Mouse (Mus musculus) hindbrain, embryonic 13.5 days (tissue): Measurements from ENCODE around the gene Hoxd12. TPM values are rescaled to one million over a fixed set of nuclear protein-coding genes. Genes with fewer than 3 reads are reported as not detected.

Experiments
- ATAC-seq: fragments of 200-750 bp; cut with Nextera tagmentation; 2 replicates; pipeline ENCODE4 v1.8.0; 2017; ENCODE audit warnings: moderate TSS enrichment; ENCODE audit not compliant: low FRiP score
- H3K27ac ChIP-seq: fragments of 300-500 bp; sonication (generic); 2 replicates; pipeline ENCODE4 v1.5.1; 2015; ENCODE audit warnings: inconsistent platforms, mild to moderate bottlenecking, moderate library complexity
- H3K27me3 ChIP-seq: fragments of 300-500 bp; sonication (generic); 2 replicates; pipeline ENCODE4 v1.6.1; 2015; ENCODE audit warnings: mild to moderate bottlenecking, inconsistent platforms
- H3K36me3 ChIP-seq: fragments of 300-500 bp; sonication (generic); 2 replicates; pipeline ENCODE4 v1.6.1; 2015; ENCODE audit warnings: mild to moderate bottlenecking, inconsistent platforms
- H3K4me1 ChIP-seq: fragments of 300-500 bp; sonication (generic); replicated peaks from 2 replicates; pipeline ENCODE4 v1.6.1; 2015; ENCODE audit warnings: inconsistent platforms
- H3K4me2 ChIP-seq: fragments of 300-500 bp; sonication (generic); 2 replicates; pipeline ENCODE4 v1.6.1; 2015; ENCODE audit warnings: inconsistent platforms, mild to moderate bottlenecking, moderate library complexity
- H3K4me3 ChIP-seq: fragments of 300-500 bp; sonication (generic); 2 replicates; pipeline ENCODE4 v1.5.1; 2015; ENCODE audit warnings: mild to moderate bottlenecking, inconsistent platforms
- H3K9ac ChIP-seq: fragments of 300-500 bp; sonication (generic); 2 replicates; pipeline ENCODE4 v1.6.1; 2015; ENCODE audit warnings: mild to moderate bottlenecking, inconsistent platforms
- H3K9me3 ChIP-seq: fragments of 300-500 bp; sonication (generic); 2 replicates; pipeline ENCODE4 v1.6.1; 2016; ENCODE audit warnings: inconsistent platforms
- WGBS: fragments of 180-500 bp; shearing (Covaris S2); methylation state at CpG from one replicate; pipeline ENCODE4 v1.1.7; 2015; 5-methylcytosine and 5-hydroxymethylcytosine counted together
- polyA plus RNA-seq: library from polyadenylated mRNA; unstranded; fragments of >200 nt; fragmentation: Nextera tagmentation; extraction: Ambion mirVana; gene quantifications from 2 replicates; pipeline ENCODE4 v1.2.1, GENCODE M21; 2015

Hoxd12 gene
- polyA plus RNA-seq, 1 experiment from 2014 or later: not detected

DNA sequence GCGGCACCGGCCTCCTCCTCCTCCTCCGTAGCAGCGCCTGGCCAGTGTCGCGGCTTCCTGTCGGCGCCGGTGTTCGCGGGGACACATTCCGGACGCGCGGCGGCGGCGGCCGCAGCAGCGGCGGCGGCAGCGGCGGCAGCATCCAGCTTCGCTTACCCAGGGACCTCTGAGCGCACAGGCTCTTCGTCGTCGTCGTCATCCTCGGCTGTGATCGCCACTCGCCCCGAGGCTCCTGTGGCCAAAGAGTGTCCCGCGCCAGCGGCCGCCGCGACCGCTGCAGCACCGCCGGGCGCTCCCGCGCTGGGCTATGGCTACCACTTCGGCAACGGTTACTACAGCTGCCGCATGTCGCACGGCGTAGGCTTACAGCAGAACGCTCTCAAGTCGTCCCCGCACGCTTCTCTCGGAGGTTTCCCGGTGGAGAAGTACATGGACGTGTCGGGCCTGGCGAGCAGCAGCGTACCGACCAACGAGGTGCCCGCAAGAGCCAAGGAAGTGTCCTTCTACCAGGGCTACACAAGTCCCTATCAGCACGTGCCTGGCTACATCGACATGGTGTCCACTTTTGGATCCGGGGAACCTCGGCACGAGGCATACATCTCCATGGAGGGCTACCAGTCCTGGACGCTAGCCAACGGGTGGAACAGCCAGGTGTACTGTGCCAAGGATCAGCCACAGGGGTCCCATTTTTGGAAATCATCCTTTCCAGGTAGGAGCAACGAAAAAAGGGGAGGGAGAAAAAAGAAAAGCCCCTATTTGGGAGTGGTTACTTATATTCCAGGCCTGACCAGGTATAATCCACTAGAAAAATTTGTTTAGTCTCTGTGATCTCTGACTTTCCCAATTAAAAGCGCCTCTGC is 6.2 kb upstream of the Hoxd12 start:
- Histone ChIP-seq H3K27ac (no peak overlapping the region), H3K36me3 (no peaks in the 10 kb centered on the region), H3K4me1 (peaks cover 12% of the 10 kb centered on the region), H3K9ac (no peak overlapping the region), H3K4me2 (peak overlapping the region; percentile 43), H3K4me3 (peak overlapping the region; percentile 25), H3K27me3 (peaks cover 99% of the 10 kb centered on the region), H3K9me3 (no peaks in the 10 kb centered on the region)
- ATAC-seq: no peak
- WGBS: 0% methylated on average over 64 of the region's 74 CpGs

DNA sequence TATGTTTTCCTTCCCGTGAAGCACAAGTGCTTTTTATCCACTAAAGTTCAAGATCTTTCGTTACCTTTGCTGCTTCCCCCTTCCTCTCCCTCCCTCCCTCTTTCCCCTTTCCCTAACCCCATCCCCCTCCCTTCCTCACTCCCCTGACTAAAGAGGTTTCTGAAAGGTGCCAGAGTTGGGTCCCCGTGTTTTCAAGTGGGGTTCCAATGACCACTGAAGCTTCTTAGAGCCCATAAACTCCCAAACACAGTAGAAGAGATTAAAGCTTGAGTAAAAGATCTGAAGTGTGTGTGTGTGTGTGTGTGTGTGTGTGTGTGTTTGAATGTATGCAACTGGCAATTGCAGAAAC is 5.6 kb upstream of the Hoxd12 start:
- 2% methylated on average over 3 of the region's 3 CpGs for WGBS
- Histone ChIP-seq H3K4me1 (peaks cover 12% of the 10 kb centered on the region), H3K27ac (no peak overlapping the region), H3K9ac (no peak overlapping the region), H3K4me2 (no peak overlapping the region), H3K36me3 (no peaks in the 10 kb centered on the region), H3K9me3 (no peaks in the 10 kb centered on the region), H3K4me3 (no peak overlapping the region), H3K27me3 (peaks cover 99% of the 10 kb centered on the region)
- ATAC-seq: no peak

- no peaks in the 10 kb centered on the region for H3K9me3 ChIP-seq
Measured at GRCm38 (mm10) chr2:74669650-74670235, 5.1 kb upstream of the Hoxd12 start.

GRCm38 (mm10) chr2:74670632-74671188 is 4.1 kb upstream of the Hoxd12 start:
- Histone ChIP-seq H3K4me1 (peaks cover 12% of the 10 kb centered on the region), H3K9ac (no peak overlapping the region), H3K27ac (no peak overlapping the region), H3K4me3 (no peak overlapping the region), H3K4me2 (no peak overlapping the region), H3K36me3 (no peaks in the 10 kb centered on the region), H3K27me3 (peaks cover 99% of the 10 kb centered on the region), H3K9me3 (no peaks in the 10 kb centered on the region)
- no peak for ATAC-seq
- WGBS: 2% methylated on average over 3 of the region's 3 CpGs

More at GRCm38 (mm10) chr2:74669650-74670235, 5.1 kb upstream of the Hoxd12 start:
- Histone ChIP-seq H3K27ac (no peak overlapping the region), H3K4me2 (no peak overlapping the region), H3K9ac (no peak overlapping the region), H3K4me3 (no peak overlapping the region), H3K36me3 (no peaks in the 10 kb centered on the region), H3K27me3 (peaks cover 99% of the 10 kb centered on the region), H3K4me1 (peaks cover 12% of the 10 kb centered on the region)
- ATAC-seq: no peak
- 2% methylated on average over 14 of the region's 14 CpGs for WGBS

GRCm38 (mm10) chr2:74671847-74672246 is 3.0 kb upstream of the Hoxd12 start:
- ATAC-seq: no peak
- peaks cover 12% of the 10 kb centered on the region for H3K4me1 ChIP-seq
- 5% methylated on average over 5 of the region's 5 CpGs for WGBS
- no peaks in the 10 kb centered on the region for H3K36me3 ChIP-seq
- H3K27ac ChIP-seq: no peak overlapping the region
- H3K9me3 ChIP-seq: no peaks in the 10 kb centered on the region
- H3K4me2 ChIP-seq: no peak overlapping the region
- H3K4me3 ChIP-seq: no peak overlapping the region
- H3K9ac ChIP-seq: no peak overlapping the region
- peaks cover 100% of the 10 kb centered on the region for H3K27me3 ChIP-seq

DNA sequence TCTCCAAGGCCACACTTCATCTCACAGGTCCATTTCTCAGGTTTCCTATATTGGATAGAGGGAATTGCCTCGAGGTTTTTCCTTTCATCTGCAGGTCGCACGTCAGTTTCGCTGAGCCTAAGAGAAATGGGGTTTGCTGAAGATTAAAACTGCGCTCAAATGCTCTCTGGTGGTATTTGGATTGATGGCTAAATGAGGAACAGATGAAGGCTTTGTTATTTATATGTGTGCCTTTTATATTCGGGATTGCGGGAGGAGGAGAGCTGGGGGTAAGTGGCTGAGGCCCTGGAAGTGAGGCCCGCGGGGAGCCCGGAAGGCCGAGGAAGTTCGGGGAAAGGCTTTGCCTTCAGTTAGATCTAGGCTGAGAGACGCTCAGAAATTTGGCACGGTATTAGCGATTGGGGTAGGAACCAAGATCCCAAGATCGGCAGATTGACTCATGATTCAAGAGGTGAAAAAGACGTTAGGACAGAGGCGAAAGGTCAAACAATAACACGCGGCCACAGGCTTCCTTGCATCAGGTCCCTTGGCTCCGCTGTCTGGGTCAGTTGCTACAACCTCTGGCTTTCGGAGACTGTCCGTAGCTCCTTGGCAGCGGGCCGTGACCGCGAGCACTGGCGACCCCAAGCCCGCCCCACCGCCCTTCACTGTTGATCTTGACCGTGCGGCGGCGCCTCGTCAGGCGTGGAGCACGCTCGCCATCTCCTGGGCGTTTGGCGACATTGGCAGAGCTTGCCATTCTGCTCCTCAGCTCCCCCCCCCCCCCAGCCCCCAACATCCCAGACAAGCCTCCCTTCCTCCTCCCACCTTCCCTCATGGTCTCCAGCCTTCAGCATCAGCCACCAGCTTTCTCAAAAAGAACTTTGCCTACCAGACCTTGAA is 2.1 kb upstream of the Hoxd12 start:
- WGBS: under 1% methylated on average over 40 of the region's 40 CpGs
- ATAC-seq: peak; percentile 46; the same call in 1 of the 2 replicates
- peaks cover 100% of the 10 kb centered on the region for H3K27me3 ChIP-seq

GRCm38 (mm10) chr2:74673835-74674425 is 883 bp upstream of the Hoxd12 start:
- under 1% methylated on average over 24 of the region's 24 CpGs for WGBS

More for the DNA sequence above, 2.1 kb upstream of the Hoxd12 start:
- peaks cover 12% of the 10 kb centered on the region for H3K4me1 ChIP-seq
- no peak overlapping the region for H3K9ac ChIP-seq
- H3K4me3 ChIP-seq: peak overlapping the region; percentile 33
- H3K9me3 ChIP-seq: no peaks in the 10 kb centered on the region
- H3K4me2 ChIP-seq: peak overlapping the region; percentile 46
- H3K27ac ChIP-seq: no peak overlapping the region
- H3K36me3 ChIP-seq: no peaks in the 10 kb centered on the region

GRCm38 (mm10) chr2:74675666-74676282 is 961 bp downstream of the Hoxd12 start:
- peaks cover 4% of the 10 kb centered on the region for H3K4me1 ChIP-seq
- H3K27ac ChIP-seq: no peak overlapping the region
- H3K4me2 ChIP-seq: no peak overlapping the region
- H3K9me3 ChIP-seq: no peaks in the 10 kb centered on the region
- H3K27me3 ChIP-seq: peaks cover 100% of the 10 kb centered on the region
- no peaks in the 10 kb centered on the region for H3K36me3 ChIP-seq
- no peak overlapping the region for H3K4me3 ChIP-seq
- 7% methylated on average over 23 of the region's 24 CpGs for WGBS
- H3K9ac ChIP-seq: no peak overlapping the region
- ATAC-seq: no peak

More at GRCm38 (mm10) chr2:74673835-74674425, 883 bp upstream of the Hoxd12 start:
- H3K4me3 ChIP-seq: no peak overlapping the region
- H3K36me3 ChIP-seq: no peaks in the 10 kb centered on the region
- H3K27ac ChIP-seq: no peak overlapping the region
- no peak overlapping the region for H3K9ac ChIP-seq
- H3K4me2 ChIP-seq: no peak overlapping the region
- ATAC-seq: no peak
- H3K27me3 ChIP-seq: peaks cover 100% of the 10 kb centered on the region
- peaks cover 4% of the 10 kb centered on the region for H3K4me1 ChIP-seq
- no peaks in the 10 kb centered on the region for H3K9me3 ChIP-seq

DNA sequence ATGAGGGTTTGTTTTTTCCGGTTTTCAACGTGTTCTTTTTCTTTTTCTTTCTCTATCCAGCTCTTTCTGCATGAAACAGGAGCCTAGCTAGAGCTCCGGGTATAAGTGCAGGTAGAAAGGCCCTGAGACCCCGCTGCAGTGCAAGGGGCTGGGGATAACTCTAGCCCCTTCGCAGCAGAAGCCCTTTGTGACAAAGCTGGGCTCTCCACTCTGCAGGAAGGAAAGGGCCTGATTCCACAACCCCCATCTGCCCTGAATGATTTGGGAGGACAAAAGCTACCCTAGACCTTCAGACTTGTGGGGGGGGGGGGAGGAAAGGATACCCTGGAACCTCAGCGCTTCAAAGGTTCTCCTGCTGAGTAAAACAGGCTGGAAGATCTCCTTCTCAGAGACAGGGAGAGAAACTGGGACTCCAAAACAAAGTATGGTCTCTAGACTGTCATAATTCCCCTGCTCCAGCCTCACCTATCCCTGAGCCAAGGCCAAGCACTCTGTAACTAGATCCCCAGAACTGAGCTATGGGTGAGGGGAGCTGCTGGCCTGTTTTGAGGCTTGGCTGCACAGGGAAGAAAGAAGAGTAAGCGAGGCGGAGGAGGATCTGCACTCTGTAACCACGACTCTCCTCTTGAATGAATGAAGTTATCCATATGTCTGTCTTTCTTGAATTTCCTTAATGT is 1.7 kb downstream of the Hoxd12 start:
- Histone ChIP-seq H3K27me3 (peaks cover 100% of the 10 kb centered on the region), H3K9ac (no peak overlapping the region), H3K4me3 (no peak overlapping the region), H3K9me3 (no peaks in the 10 kb centered on the region), H3K27ac (no peak overlapping the region), H3K4me2 (no peak overlapping the region), H3K36me3 (no peaks in the 10 kb centered on the region), H3K4me1 (peaks cover 4% of the 10 kb centered on the region)
- WGBS: 7% methylated on average over 9 of the region's 9 CpGs
- ATAC-seq: no peak

DNA sequence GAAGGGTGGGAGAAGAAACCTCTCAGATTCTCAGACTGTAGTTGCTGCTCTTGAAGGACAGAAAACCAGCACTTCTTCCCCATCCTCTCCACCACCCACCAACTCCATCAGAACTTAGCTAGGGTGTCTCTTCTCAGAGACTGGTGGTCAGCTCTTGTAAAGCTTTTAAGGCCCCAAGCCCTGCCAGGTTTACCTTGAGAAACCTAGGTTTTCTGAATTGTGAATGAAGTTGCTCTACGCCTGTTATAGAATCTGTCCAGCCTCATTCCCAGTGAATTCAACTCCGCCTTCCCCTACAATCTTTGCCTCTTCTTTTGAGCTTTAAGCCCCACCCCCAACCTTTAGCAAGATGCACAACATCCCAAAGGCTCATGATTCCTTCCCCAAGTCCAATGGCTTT is 2.3 kb downstream of the Hoxd12 start:
- Histone ChIP-seq H3K9ac (no peak overlapping the region), H3K9me3 (no peaks in the 10 kb centered on the region), H3K27ac (no peak overlapping the region), H3K4me2 (no peak overlapping the region), H3K4me1 (peaks cover 10% of the 10 kb centered on the region), H3K36me3 (no peaks in the 10 kb centered on the region), H3K27me3 (peaks cover 100% of the 10 kb centered on the region), H3K4me3 (no peak overlapping the region)
- no peak for ATAC-seq
- 6% methylated on average over 2 of the region's 2 CpGs for WGBS
